Mouse (Mus musculus): ENCODE data around the gene Lama5. TPM values are rescaled to one million over a fixed set of nuclear protein-coding genes. Genes with fewer than 3 reads are reported as not detected.

The Lama5 gene
- polyA plus RNA-seq, 1 experiment from 2014 or later, result 1.9 TPM

DNA sequence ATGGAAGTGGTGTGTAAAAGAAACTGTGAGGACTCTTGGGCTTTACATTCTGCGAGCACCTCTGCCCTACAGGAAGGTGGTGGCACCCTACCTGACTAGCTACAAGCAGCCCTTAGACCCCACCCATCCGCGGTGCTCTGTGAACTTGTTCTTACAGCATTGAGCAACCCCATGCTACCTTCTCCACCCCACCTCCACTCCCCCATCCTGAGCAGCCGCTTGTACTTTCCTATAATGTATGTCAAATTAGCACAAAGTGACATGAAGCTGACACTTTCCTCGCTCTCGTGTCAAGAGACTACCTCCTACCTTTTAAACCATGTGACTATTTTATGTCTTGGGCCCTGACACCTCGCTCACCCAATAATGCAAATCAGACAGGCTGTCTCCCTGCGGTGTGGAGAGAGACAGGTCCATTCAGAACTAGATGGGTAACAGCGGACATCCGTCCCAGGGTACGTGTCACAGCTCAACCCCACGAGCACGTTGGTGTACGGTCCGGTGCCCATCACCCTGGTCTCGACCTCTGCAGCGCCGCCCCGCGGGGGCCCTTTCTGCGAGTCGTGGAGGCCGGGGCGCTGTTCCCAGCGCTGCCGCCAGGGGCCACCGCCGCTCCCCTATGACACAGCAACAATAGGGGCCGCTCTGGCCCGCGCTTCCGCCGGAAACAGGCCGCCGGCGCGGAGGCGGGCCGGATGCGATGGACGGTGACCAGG, 54.7 kb downstream of the Lama5 start, which contains the start of gene Adrm1:
TSS of gene Adrm1 (plus strand) at position 680 of the 716 bp plus-strand sequence.
- H3K27ac ChIP-seq, result peak within 1 kb of the TSS; percentile 91
- peak within 1 kb of the TSS; percentile 98 for H3K4me3 ChIP-seq (replicated peaks)
- peaks cover 31% of the 10 kb centered on the region for H3K4me1 ChIP-seq (replicated peaks)
- H3K36me3 ChIP-seq, result peaks cover 32% of the 10 kb centered on the region
- WGBS (ENCODE audit: insufficient replicate concordance), result 4% methylated on average over 41 of the region's 41 CpGs
- no peaks in the 10 kb centered on the region for H3K9me3 ChIP-seq (replicated peaks)
- peak; percentile 97 for ATAC-seq (ENCODE audit: low read depth)
- peak within 1 kb of the TSS; percentile 96 for H3K4me2 ChIP-seq
- H3K9ac ChIP-seq, result peak within 1 kb of the TSS; percentile 98
- DNase-seq, result peak; percentile 94
- H3K27me3 ChIP-seq, result no peaks in the 10 kb centered on the region

DNA sequence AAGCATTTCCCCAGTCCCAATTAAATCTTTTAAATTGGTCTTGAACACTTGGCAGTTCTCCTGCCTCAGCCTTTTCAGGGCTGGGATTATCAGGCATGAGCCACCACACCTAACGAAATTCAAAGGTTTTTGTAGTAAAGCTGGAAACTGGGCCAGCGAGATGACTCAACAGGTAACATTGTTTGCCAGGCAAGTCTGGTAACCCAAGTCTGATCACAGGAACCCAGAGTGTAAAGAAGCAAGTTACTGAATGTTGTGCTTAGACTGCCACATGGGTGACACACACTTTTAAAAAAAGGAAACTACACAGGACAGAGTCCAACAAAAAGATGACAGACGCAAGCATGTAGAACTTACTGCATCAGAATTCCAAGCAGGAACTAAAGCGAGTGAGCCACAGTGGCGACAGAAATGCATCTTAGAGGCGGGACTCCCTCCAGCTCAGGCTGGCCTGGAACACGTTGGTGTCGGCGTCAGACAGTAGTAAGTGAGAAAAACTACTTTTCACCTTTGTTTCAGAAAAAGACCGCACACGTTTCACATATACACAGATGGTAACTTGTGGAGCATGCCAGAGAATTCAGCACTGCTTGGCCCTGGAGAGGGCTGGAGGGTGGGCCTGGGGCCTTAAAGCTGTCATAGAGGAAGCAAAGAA, 55.4 kb downstream of the Lama5 start:
- Histone ChIP-seq H3K27ac (peak overlapping the region; percentile 58; the same call in 1 of the 2 replicates), H3K9ac (peak overlapping the region; percentile 67; the same call in 1 of the 2 replicates), H3K27me3 (no peaks in the 10 kb centered on the region), H3K4me2 (peak overlapping the region; percentile 73; the same call in 1 of the 2 replicates), H3K9me3 (replicated peaks) (no peaks in the 10 kb centered on the region), H3K4me1 (replicated peaks) (peaks cover 31% of the 10 kb centered on the region), H3K4me3 (replicated peaks) (no peak overlapping the region; the same call in 1 of the 2 replicates), H3K36me3 (peaks cover 25% of the 10 kb centered on the region)
- DNase-seq, result no peak
- no peak for ATAC-seq (ENCODE audit: low read depth)
- WGBS (ENCODE audit: insufficient replicate concordance), result 84% methylated on average over 11 of the region's 11 CpGs

DNA sequence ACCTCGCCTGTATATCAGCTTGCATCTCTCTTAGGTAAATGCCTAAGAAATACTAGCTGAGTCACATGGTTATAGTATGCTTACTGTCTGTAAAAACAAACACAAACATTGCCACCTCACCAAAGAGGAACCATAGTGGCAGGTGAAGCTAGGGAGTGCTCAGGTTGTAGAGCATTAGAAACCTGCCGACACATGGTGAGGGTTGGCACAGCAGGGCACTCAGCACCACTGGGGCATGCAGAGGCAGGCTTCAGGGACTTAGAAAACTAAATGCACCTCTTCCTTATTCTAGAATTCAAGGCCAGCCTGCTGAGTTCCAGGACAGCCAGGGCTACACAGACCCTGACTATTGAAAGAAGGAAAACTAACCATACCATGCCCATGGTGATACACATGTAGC, 58.8 kb downstream of the Lama5 start:
- H3K27me3 ChIP-seq, result no peaks in the 10 kb centered on the region
- H3K9ac ChIP-seq, result no peak overlapping the region
- ATAC-seq (ENCODE audit: low read depth) (no peak), DNase-seq (no peak)
- no peaks in the 10 kb centered on the region for H3K9me3 ChIP-seq (replicated peaks)
- no peak overlapping the region for H3K4me3 ChIP-seq (replicated peaks)
- no peak overlapping the region for H3K4me2 ChIP-seq
- no peak overlapping the region for H3K27ac ChIP-seq
- H3K36me3 ChIP-seq, result peaks cover 7% of the 10 kb centered on the region; the same call in 1 of the 2 replicates
- H3K4me1 ChIP-seq (replicated peaks), result peaks cover 8% of the 10 kb centered on the region
- WGBS (ENCODE audit: insufficient replicate concordance), result 65% methylated on average over 2 of the region's 2 CpGs

DNA sequence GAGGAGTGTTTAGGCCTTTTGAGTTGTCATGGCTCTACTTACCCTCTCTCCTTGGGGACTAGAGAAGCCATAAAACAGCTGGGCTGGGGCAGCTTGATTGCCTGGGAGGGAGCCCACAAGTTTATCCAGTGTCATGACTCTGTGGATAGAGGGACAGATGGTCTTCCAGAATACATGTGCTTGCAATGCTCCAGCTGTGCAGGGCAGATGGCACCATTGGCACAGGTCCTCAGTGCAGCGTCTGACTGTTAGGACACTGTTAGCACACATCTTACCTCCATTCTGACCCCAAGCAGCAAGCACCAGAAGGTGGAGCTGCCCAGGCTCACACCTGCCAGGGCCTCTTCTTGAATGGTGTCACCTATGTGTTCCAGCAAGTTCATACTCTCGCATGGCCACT, 59.8 kb downstream of the Lama5 start:
- Histone ChIP-seq H3K9me3 (replicated peaks) (no peaks in the 10 kb centered on the region), H3K27ac (no peak overlapping the region), H3K27me3 (no peaks in the 10 kb centered on the region), H3K4me2 (no peak overlapping the region), H3K9ac (no peak overlapping the region), H3K4me3 (replicated peaks) (no peak overlapping the region), H3K4me1 (replicated peaks) (peaks cover 6% of the 10 kb centered on the region), H3K36me3 (peaks cover 12% of the 10 kb centered on the region; the same call in 1 of the 2 replicates)
- ATAC-seq (ENCODE audit: low read depth), result no peak
- DNase-seq, result no peak
- WGBS (ENCODE audit: insufficient replicate concordance), result 68% methylated on average over 2 of the region's 2 CpGs

DNA sequence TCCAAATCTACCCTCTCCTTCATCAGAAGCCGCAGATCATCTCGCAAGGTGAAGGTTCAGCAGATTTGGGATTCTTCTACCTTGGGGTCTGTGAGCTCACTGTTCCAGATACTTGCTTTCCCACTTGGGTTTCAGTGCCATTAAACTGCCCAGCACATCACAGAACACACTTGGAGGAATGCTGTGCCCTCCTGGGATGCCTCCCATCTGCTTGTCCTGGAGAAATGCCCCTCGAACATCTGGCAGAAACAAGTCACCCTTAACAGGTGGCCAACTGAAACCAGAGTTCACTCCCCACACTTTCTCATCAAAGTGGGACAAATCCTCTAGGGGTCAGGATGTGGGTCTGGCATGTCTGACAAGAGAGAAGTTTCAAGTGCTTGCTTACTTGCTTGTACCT, 67.0 kb downstream of the Lama5 start:
- Histone ChIP-seq H3K4me3 (replicated peaks) (no peak overlapping the region), H3K36me3 (peaks cover 55% of the 10 kb centered on the region), H3K4me1 (replicated peaks) (no peaks in the 10 kb centered on the region), H3K9ac (no peak overlapping the region), H3K27ac (no peak overlapping the region), H3K4me2 (no peak overlapping the region), H3K9me3 (replicated peaks) (no peaks in the 10 kb centered on the region), H3K27me3 (no peaks in the 10 kb centered on the region)
- 74% methylated on average over 3 of the region's 3 CpGs for WGBS (ENCODE audit: insufficient replicate concordance)
- DNase-seq (no peak), ATAC-seq (ENCODE audit: low read depth) (no peak)

DNA sequence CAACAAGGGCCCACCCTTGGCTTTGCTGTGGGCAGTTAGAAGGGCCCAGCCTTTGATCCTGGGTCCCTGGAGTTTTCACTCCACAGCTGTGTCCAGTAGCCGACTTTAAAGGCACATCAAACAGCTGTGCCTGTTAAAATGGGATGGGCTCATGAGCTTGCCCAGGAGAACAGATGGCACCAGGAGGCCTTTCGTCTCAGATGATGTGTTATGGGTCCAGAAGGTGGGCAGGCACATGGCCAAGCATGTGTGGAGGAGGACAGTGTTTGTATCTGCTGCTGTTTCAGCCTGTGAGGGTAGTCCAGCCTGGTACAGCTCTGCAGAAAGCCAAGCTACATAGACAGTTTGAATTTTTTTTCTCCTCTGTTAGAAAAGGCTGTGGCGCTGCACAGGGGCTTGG, 70.9 kb downstream of the Lama5 start:
- Histone ChIP-seq H3K9ac (no peak overlapping the region), H3K27me3 (no peaks in the 10 kb centered on the region), H3K4me3 (replicated peaks) (no peak overlapping the region), H3K4me2 (no peak overlapping the region), H3K27ac (no peak overlapping the region), H3K4me1 (replicated peaks) (no peaks in the 10 kb centered on the region), H3K9me3 (replicated peaks) (no peaks in the 10 kb centered on the region), H3K36me3 (peaks cover 61% of the 10 kb centered on the region)
- no peak for ATAC-seq (ENCODE audit: low read depth)
- no peak for DNase-seq
- WGBS (ENCODE audit: insufficient replicate concordance), result 75% methylated on average over 3 of the region's 3 CpGs

DNA sequence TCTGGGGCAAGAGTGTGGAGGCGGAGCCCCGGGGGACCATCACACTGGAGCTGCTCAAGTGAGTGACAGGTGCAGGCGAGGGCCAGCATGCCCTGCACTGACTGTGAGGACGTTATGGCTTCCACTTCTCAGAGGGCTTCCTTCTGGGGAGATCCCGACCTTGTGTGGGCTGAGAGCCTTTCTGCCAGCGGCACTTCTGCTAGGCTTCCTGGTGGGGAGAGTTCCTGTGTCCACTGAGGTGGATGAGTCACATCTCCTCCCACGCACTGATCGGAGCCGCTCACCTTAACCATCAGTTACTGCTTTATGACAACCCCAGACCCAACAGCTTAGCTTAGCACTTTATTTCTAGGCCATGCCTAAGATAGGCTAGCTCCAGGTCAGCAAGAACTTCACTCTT, 77.1 kb downstream of the Lama5 start:
- WGBS (ENCODE audit: insufficient replicate concordance), result 76% methylated on average over 9 of the region's 9 CpGs
- no peak overlapping the region for H3K4me3 ChIP-seq (replicated peaks)
- no peak overlapping the region for H3K27ac ChIP-seq
- peaks cover 50% of the 10 kb centered on the region for H3K36me3 ChIP-seq
- H3K4me2 ChIP-seq, result no peak overlapping the region
- DNase-seq, result no peak
- no peaks in the 10 kb centered on the region for H3K27me3 ChIP-seq
- no peaks in the 10 kb centered on the region for H3K4me1 ChIP-seq (replicated peaks)
- H3K9me3 ChIP-seq (replicated peaks), result no peaks in the 10 kb centered on the region
- ATAC-seq (ENCODE audit: low read depth), result no peak
- H3K9ac ChIP-seq, result no peak overlapping the region

DNA sequence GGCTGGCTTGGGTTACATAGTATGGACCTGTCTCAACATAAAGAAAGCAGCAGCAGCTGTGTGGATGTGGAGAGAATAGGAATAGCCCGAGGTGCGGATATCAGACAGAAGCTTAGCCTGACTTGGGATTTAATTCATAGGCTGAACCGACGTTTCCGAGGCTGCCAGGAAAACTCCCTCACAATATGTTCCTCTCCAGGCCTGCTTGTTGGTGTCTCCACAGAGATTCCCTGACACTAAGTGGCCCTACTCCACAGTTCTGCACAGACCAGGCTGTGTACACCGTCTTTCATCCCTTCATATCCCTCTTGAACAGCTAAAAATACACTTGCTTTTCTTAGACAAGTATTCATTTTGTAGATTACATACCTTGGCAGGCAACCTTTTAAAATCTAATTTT, 78.3 kb downstream of the Lama5 start:
- H3K4me1 ChIP-seq (replicated peaks), result no peaks in the 10 kb centered on the region
- H3K4me2 ChIP-seq, result no peak overlapping the region
- H3K27me3 ChIP-seq, result no peaks in the 10 kb centered on the region
- no peak overlapping the region for H3K4me3 ChIP-seq (replicated peaks)
- ATAC-seq (ENCODE audit: low read depth), result no peak
- H3K36me3 ChIP-seq, result peaks cover 45% of the 10 kb centered on the region
- H3K9ac ChIP-seq, result no peak overlapping the region
- H3K27ac ChIP-seq, result no peak overlapping the region
- no peaks in the 10 kb centered on the region for H3K9me3 ChIP-seq (replicated peaks)
- DNase-seq, result no peak
- 83% methylated on average over 6 of the region's 6 CpGs for WGBS (ENCODE audit: insufficient replicate concordance)

DNA sequence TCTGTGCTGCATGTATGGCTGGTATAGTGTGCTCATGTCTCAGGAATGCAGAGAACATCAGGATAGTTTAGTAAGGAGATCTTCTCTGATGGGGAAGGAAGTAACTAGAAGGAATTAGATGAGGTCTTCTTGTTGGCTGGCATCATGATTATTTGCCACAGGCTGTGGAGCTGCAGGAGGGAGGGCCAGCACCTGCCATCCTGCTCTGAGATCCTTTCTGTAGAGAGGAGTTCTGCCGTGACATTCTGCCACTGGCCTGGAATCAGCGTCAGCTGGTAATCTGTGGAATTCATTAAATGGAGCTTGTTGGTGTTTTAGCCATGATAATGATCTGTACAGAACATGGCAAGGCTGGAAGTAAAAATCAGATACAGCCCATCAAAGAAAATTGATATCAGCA, 79.6 kb downstream of the Lama5 start:
- H3K9ac ChIP-seq, result no peak overlapping the region
- ATAC-seq (ENCODE audit: low read depth) (no peak), DNase-seq (no peak)
- H3K4me2 ChIP-seq, result no peak overlapping the region
- WGBS (ENCODE audit: insufficient replicate concordance), result 83% methylated on average over 2 of the region's 2 CpGs
- H3K27me3 ChIP-seq, result no peaks in the 10 kb centered on the region
- no peak overlapping the region for H3K4me3 ChIP-seq (replicated peaks)
- H3K36me3 ChIP-seq, result peaks cover 38% of the 10 kb centered on the region
- H3K9me3 ChIP-seq (replicated peaks), result no peaks in the 10 kb centered on the region
- H3K4me1 ChIP-seq (replicated peaks), result no peaks in the 10 kb centered on the region
- no peak overlapping the region for H3K27ac ChIP-seq

DNA sequence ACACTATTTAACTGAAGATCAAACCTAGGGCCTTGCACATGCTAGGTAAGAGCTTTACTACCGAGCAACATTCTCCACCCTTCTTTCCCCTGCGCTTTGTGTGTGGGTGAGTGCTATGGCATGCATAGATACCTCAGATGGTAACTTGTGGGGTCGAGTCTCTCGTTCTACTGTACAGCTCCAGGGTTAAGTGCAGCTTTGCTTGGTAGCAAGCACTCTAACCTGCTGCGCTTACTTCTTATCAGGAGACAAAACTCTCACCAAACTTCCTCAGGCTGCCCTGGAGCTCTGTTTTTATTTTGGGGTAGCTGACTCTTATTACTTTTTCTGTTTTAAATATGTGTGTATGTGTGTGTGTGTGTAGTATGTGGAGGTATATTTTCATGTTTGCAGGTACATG, 90.2 kb downstream of the Lama5 start:
- Histone ChIP-seq H3K4me1 (replicated peaks) (peaks cover 26% of the 10 kb centered on the region), H3K36me3 (peaks cover 10% of the 10 kb centered on the region; the same call in 1 of the 2 replicates), H3K9me3 (replicated peaks) (no peaks in the 10 kb centered on the region), H3K4me3 (replicated peaks) (no peak overlapping the region), H3K27me3 (no peaks in the 10 kb centered on the region), H3K9ac (no peak overlapping the region), H3K4me2 (no peak overlapping the region), H3K27ac (no peak overlapping the region)
- 27% methylated on average over 5 of the region's 5 CpGs for WGBS (ENCODE audit: insufficient replicate concordance)
- peak; percentile 35; the same call in 1 of the 2 replicates for ATAC-seq (ENCODE audit: low read depth)
- no peak for DNase-seq

DNA sequence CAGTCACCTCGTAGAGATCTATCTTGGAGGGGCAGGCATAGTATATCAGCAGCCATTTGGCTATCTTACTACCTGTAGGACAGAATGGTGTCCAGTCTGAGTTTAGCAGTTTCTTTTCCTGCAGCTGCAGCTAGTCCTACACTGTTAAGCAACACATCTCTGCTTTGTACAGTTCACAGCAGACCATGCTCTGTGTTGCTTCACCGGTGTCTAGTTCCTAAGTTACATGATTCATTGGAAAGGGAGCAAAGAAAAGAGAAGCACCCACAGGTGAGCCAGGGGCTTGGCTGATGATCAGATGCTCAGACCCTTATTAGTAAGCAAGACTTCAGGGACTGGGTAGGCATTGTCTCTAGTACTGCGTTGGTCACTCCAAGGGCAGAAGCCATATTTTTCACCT, 91.7 kb downstream of the Lama5 start:
- H3K4me3 ChIP-seq (replicated peaks), result no peak overlapping the region
- peaks cover 26% of the 10 kb centered on the region for H3K4me1 ChIP-seq (replicated peaks)
- peaks cover 8% of the 10 kb centered on the region; the same call in 1 of the 2 replicates for H3K36me3 ChIP-seq
- H3K9ac ChIP-seq, result no peak overlapping the region
- DNase-seq, result no peak
- H3K9me3 ChIP-seq (replicated peaks), result no peaks in the 10 kb centered on the region
- no peaks in the 10 kb centered on the region for H3K27me3 ChIP-seq
- no peak overlapping the region for H3K4me2 ChIP-seq
- no peak overlapping the region for H3K27ac ChIP-seq
- ATAC-seq (ENCODE audit: low read depth), result no peak
- WGBS (ENCODE audit: insufficient replicate concordance), result 67% methylated on average over 3 of the region's 3 CpGs

Data from liver, embryonic 13.5 days (tissue).